ENCODE assay signal across 12 mouse cellular contexts in the genomic region with DNA sequence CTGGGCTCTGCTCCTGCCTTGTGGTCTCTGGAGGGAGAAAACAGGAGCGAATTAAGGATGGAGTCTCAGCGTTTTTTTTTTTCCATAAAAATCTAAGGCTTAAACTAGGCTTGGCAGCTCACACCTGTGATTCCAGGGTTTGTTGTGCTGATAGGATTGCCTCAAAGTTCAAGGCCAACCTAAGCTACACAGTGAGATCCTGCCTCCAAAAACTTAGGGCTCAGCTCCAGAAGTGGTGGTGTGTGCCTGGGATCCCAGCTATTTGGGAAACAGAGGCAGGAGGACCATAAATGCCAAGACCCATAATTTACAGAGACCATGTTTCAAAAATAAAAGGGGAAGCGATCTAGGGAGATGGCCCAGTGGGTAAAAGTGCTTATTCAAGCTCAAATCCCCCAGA. TPM values are rescaled to one million over a fixed set of nuclear protein-coding genes. Genes with fewer than 3 reads are reported as not detected.
DNase-seq lines count a peak whose midpoint lies in the region; ATAC-seq and TF ChIP-seq lines count a peak whose summit lies in the region.
"Had no signal": no experiment of that assay in that cellular context is flagged by ENCODE, and none has a peak within 500 bp of the region (broad histone marks: within the 10 kb centered on the region; RNA-seq: fewer than 3 reads in every experiment).

No protein-coding gene starts in this region.

- peak overlapping the region; percentile 88 for H3K27ac ChIP-seq in gastrocnemius, adult 2 months
- no peak overlapping the region for H3K27ac ChIP-seq in kidney, postnatal 0 days
- H3K27ac ChIP-seq in embryonic facial prominence, embryonic 10.5 days (replicated peaks) = peak overlapping the region; percentile 97
- peak overlapping the region; percentile 99; the same call in 1 of the 2 replicates for H3K27ac ChIP-seq in limb, embryonic 13.5 days
- H3K27ac ChIP-seq: midbrain, embryonic 15.5 days had no signal

- intact Hi-C loops in gastrocnemius, adult 2 months (cut with DNase I) = no loop called here

- H3K27me3 ChIP-seq in kidney, postnatal 0 days (ENCODE audit: insufficient read depth, low read length) = no peaks in the 10 kb centered on the region
- H3K27me3 ChIP-seq in embryonic facial prominence, embryonic 10.5 days (replicated peaks; ENCODE audit: low read depth, poor library complexity, severe bottlenecking) = peaks cover 21% of the 10 kb centered on the region
- no peaks in the 10 kb centered on the region for H3K27me3 ChIP-seq in limb, embryonic 13.5 days
- H3K27me3 ChIP-seq: midbrain, embryonic 15.5 days had no signal

- TF ChIP-seq CTCF in gastrocnemius, adult 2 months (IDR thresholded peaks at IDR 0.05) = no peak
- no peak for TF ChIP-seq CTCF in kidney, postnatal 0 days (IDR thresholded peaks at IDR 0.05; ENCODE audit: low read depth)

- H3K9ac ChIP-seq in kidney, postnatal 0 days (ENCODE audit: low read depth, low read length) = no peak overlapping the region
- H3K9ac ChIP-seq in limb, embryonic 13.5 days = peak overlapping the region; percentile 67
- H3K9ac ChIP-seq: midbrain, embryonic 15.5 days had no signal

- no peak for ATAC-seq in kidney, postnatal 0 days (replicated peaks; ENCODE audit: low FRiP score, low read depth)
- no peak for ATAC-seq in limb, embryonic 13.5 days (ENCODE audit: low FRiP score, low read depth)
- ATAC-seq: midbrain, embryonic 15.5 days had no signal

- no peaks in the 10 kb centered on the region for H3K9me3 ChIP-seq in kidney, postnatal 0 days (replicated peaks; ENCODE audit: low read length)
- H3K9me3 ChIP-seq in embryonic facial prominence, embryonic 10.5 days = no peaks in the 10 kb centered on the region
- H3K9me3 ChIP-seq in limb, embryonic 13.5 days = no peaks in the 10 kb centered on the region
- H3K9me3 ChIP-seq: midbrain, embryonic 15.5 days had no signal

- DNase-seq in gastrocnemius, adult 2 months = no peak
- DNase-seq in gastrocnemius, postnatal 25 days = no peak
- DNase-seq in kidney, postnatal 0 days (ENCODE audit: low spot score) = no peak
- DNase-seq in kidney, postnatal 14 days = no peak
- DNase-seq in embryonic facial prominence, embryonic 10.5 days (ENCODE audit: low spot score) = no peak
- DNase-seq in urinary bladder, adult 18-20 months (ENCODE audit: low spot score in 2 of 2) = no peak
- DNase-seq in urinary bladder, adult 2 months (ENCODE audit: low spot score) = no peak
- DNase-seq: cerebellum, postnatal 14 days; left cerebral cortex, postnatal 4 days; lung, postnatal 36 days had no signal

- 62% methylated on average over 3 of the region's 3 CpGs for WGBS in kidney, postnatal 0 days
- 48% methylated on average over 3 of the region's 3 CpGs for WGBS in embryonic facial prominence, embryonic 10.5 days
- WGBS in limb, embryonic 13.5 days = 39% methylated on average over 3 of the region's 3 CpGs

- H3K36me3 ChIP-seq in kidney, postnatal 0 days (ENCODE audit: insufficient read depth, low read length) = no peaks in the 10 kb centered on the region
- peaks cover 42% of the 10 kb centered on the region for H3K36me3 ChIP-seq in embryonic facial prominence, embryonic 10.5 days (replicated peaks)
- H3K36me3 ChIP-seq in limb, embryonic 13.5 days = peaks cover 35% of the 10 kb centered on the region
- H3K36me3 ChIP-seq: midbrain, embryonic 15.5 days had no signal

- H3K4me3 ChIP-seq in gastrocnemius, adult 2 months = peak overlapping the region; percentile 72
- no peak overlapping the region for H3K4me3 ChIP-seq in kidney, postnatal 0 days (replicated peaks; ENCODE audit: low read depth, low read length)
- peak overlapping the region; percentile 57 for H3K4me3 ChIP-seq in embryonic facial prominence, embryonic 10.5 days
- H3K4me3 ChIP-seq in limb, embryonic 13.5 days = peak overlapping the region; percentile 48

- H3K4me2 ChIP-seq in kidney, postnatal 0 days (ENCODE audit: low read length) = peak overlapping the region; percentile 46; the same call in 1 of the 2 replicates
- peak overlapping the region; percentile 76 for H3K4me2 ChIP-seq in limb, embryonic 13.5 days (replicated peaks)

- H3K4me1 ChIP-seq in kidney, postnatal 0 days (replicated peaks; ENCODE audit: insufficient read depth, low read length) = peaks cover 23% of the 10 kb centered on the region
- H3K4me1 ChIP-seq in embryonic facial prominence, embryonic 10.5 days = peaks cover 69% of the 10 kb centered on the region
- peaks cover 63% of the 10 kb centered on the region for H3K4me1 ChIP-seq in limb, embryonic 13.5 days

RNA-seq across cellular contexts. Expression of a gene that starts 4.3 kb away (rescaled TPM):
- 10 to 100 TPM; 30.9 to 76.1 TPM for total RNA-seq in gastrocnemius, adult 2 months (2021)
- total RNA-seq in gastrocnemius, postnatal 25 days (2021) = 100 to 1,000 TPM in 1 of 2 experiments, 10 to 100 TPM in 1; 79.0 to 112 TPM
- polyA plus RNA-seq in kidney, postnatal 0 days (2015; fragmentation: Nextera tagmentation; extraction: Ambion mirVana) = 120 and 136 TPM in 2 replicates
- polyA plus RNA-seq in embryonic facial prominence, embryonic 10.5 days (2016; fragmentation: Nextera tagmentation; extraction: Ambion mirVana) = 122 and 128 TPM in 2 replicates
- polyA plus RNA-seq in limb, embryonic 13.5 days (2015; fragmentation: Nextera tagmentation; extraction: Ambion mirVana) = 152 and 157 TPM in 2 replicates
- 305 and 309 TPM in 2 replicates for polyA plus RNA-seq in urinary bladder, adult 2 months (2012; rRNA removed)

RNA-seq across cellular contexts. Expression of a gene that starts 8.4 kb away (rescaled TPM):
- 10 to 100 TPM in 1 of 2 experiments, 1 to 10 TPM in 1; 9.8 to 12.2 TPM for total RNA-seq in gastrocnemius, adult 2 months (2021)
- 10 to 100 TPM; 12.5 to 12.8 TPM for total RNA-seq in gastrocnemius, postnatal 25 days (2021)
- polyA plus RNA-seq in kidney, postnatal 0 days (2015; fragmentation: Nextera tagmentation; extraction: Ambion mirVana) = 37.8 and 39.3 TPM in 2 replicates
- 15.9 and 17.2 TPM in 2 replicates for polyA plus RNA-seq in embryonic facial prominence, embryonic 10.5 days (2016; fragmentation: Nextera tagmentation; extraction: Ambion mirVana)
- 27.9 and 28.7 TPM in 2 replicates for polyA plus RNA-seq in limb, embryonic 13.5 days (2015; fragmentation: Nextera tagmentation; extraction: Ambion mirVana)
- 30.9 and 38.7 TPM in 2 replicates for polyA plus RNA-seq in urinary bladder, adult 2 months (2012; rRNA removed)

RNA-seq across cellular contexts. Expression of a gene that starts 19.5 kb away (rescaled TPM):
- under 1 TPM; 0.15 to 0.28 TPM for total RNA-seq in gastrocnemius, adult 2 months (2021)
- total RNA-seq in gastrocnemius, postnatal 25 days (2021) = under 1 TPM; 0.16 to 0.18 TPM
- polyA plus RNA-seq in kidney, postnatal 0 days (2015; fragmentation: Nextera tagmentation; extraction: Ambion mirVana) = 0.14 and 0.17 TPM in 2 replicates
- polyA plus RNA-seq in embryonic facial prominence, embryonic 10.5 days (2016; fragmentation: Nextera tagmentation; extraction: Ambion mirVana) = 0.17 and 0.36 TPM in 2 replicates
- polyA plus RNA-seq in limb, embryonic 13.5 days (2015; fragmentation: Nextera tagmentation; extraction: Ambion mirVana) = 0.19 and 0.23 TPM in 2 replicates
- polyA plus RNA-seq in urinary bladder, adult 2 months (2012; rRNA removed) = 0.81 and 0.94 TPM in 2 replicates

RNA-seq across cellular contexts. Expression of a gene that starts 19.6 kb away (rescaled TPM):
- total RNA-seq in gastrocnemius, adult 2 months (2021) = 10 to 100 TPM; 15.6 to 17.1 TPM
- 10 to 100 TPM; 13.9 to 15.4 TPM for total RNA-seq in gastrocnemius, postnatal 25 days (2021)
- 42.6 and 42.9 TPM in 2 replicates for polyA plus RNA-seq in kidney, postnatal 0 days (2015; fragmentation: Nextera tagmentation; extraction: Ambion mirVana)
- 36.7 and 46.5 TPM in 2 replicates for polyA plus RNA-seq in embryonic facial prominence, embryonic 10.5 days (2016; fragmentation: Nextera tagmentation; extraction: Ambion mirVana)
- 34.0 and 34.3 TPM in 2 replicates for polyA plus RNA-seq in limb, embryonic 13.5 days (2015; fragmentation: Nextera tagmentation; extraction: Ambion mirVana)
- polyA plus RNA-seq in urinary bladder, adult 2 months (2012; rRNA removed) = 17.4 and 19.6 TPM in 2 replicates

RNA-seq across cellular contexts. Expression of a gene that starts 19.7 kb away (rescaled TPM):
- 1 to 10 TPM; 2.9 to 3.3 TPM for total RNA-seq in gastrocnemius, adult 2 months (2021)
- total RNA-seq in gastrocnemius, postnatal 25 days (2021) = 1 to 10 TPM; 2.9 to 3.9 TPM
- polyA plus RNA-seq in kidney, postnatal 0 days (2015; fragmentation: Nextera tagmentation; extraction: Ambion mirVana) = 5.3 and 6.2 TPM in 2 replicates
- polyA plus RNA-seq in embryonic facial prominence, embryonic 10.5 days (2016; fragmentation: Nextera tagmentation; extraction: Ambion mirVana) = 14.2 and 14.6 TPM in 2 replicates
- polyA plus RNA-seq in limb, embryonic 13.5 days (2015; fragmentation: Nextera tagmentation; extraction: Ambion mirVana) = 6.1 and 9.6 TPM in 2 replicates
- 22.7 and 24.6 TPM in 2 replicates for polyA plus RNA-seq in urinary bladder, adult 2 months (2012; rRNA removed)
